Mouse (Mus musculus) kidney, adult 18-20 months (tissue): Measurements from ENCODE around the gene Snrpd2.
"Not testable (repeated sequence)": the region's sequence is repeated elsewhere in the genome, so short reads cannot be mapped to it uniquely, and the experiment has no call there.

Source experiments
- DNase-seq: peaks from one replicate; pipeline ENCODE4 v3.0.0; 2021

The Snrpd2 gene

GRCm38 (mm10) chr7:19151121-19151520 is 1.6 kb downstream of the Snrpd2 start:
- DNase-seq = not testable (repeated sequence)

- no peak for DNase-seq
Observed at GRCm38 (mm10) chr7:19154796-19155195, 5.3 kb downstream of the Snrpd2 start.

GRCm38 (mm10) chr7:19155825-19156475 is 6.4 kb downstream of the Snrpd2 start:
- DNase-seq = no peak

GRCm38 (mm10) chr7:19157160-19157800 is 7.8 kb downstream of the Snrpd2 start:
- peak; percentile 93 for DNase-seq

- DNase-seq = no peak
Observed at GRCm38 (mm10) chr7:19158601-19159000, 9.1 kb downstream of the Snrpd2 start.

- no peak for DNase-seq
Observed at GRCm38 (mm10) chr7:19159411-19159810, 9.9 kb downstream of the Snrpd2 start.

GRCm38 (mm10) chr7:19160115-19160514 is 10.6 kb downstream of the Snrpd2 start:
- peak; percentile 19 for DNase-seq

- no peak for DNase-seq
Observed at GRCm38 (mm10) chr7:19162928-19163327, 13.4 kb downstream of the Snrpd2 start.

GRCm38 (mm10) chr7:19163752-19164151 is 14.2 kb downstream of the Snrpd2 start:
- DNase-seq = no peak

GRCm38 (mm10) chr7:19164189-19164588 is 14.7 kb downstream of the Snrpd2 start:
- peak; percentile 33 for DNase-seq

- DNase-seq = no peak
Observed at GRCm38 (mm10) chr7:19164978-19165377, 15.5 kb downstream of the Snrpd2 start.

- DNase-seq = no peak
Observed at GRCm38 (mm10) chr7:19165656-19166423, 16.3 kb downstream of the Snrpd2 start, which contains the start of gene Gipr. Gene Gipr (minus strand): TSS chr7:19166127.

- DNase-seq = no peak
Observed at GRCm38 (mm10) chr7:19166990-19167389, 17.5 kb downstream of the Snrpd2 start.

GRCm38 (mm10) chr7:19169506-19169905 is 20.0 kb downstream of the Snrpd2 start:
- DNase-seq = no peak

- DNase-seq = no peak
Observed at GRCm38 (mm10) chr7:19170142-19170541, 20.6 kb downstream of the Snrpd2 start.

GRCm38 (mm10) chr7:19171831-19172230 is 22.3 kb downstream of the Snrpd2 start:
- no peak for DNase-seq

GRCm38 (mm10) chr7:19172874-19173273 is 23.4 kb downstream of the Snrpd2 start:
- peak; percentile 78 for DNase-seq

GRCm38 (mm10) chr7:19175708-19176515 is 26.4 kb downstream of the Snrpd2 start, which contains the start of gene Eml2:
Gene Eml2 (plus strand): TSS chr7:19176421.
- no peak for DNase-seq

- no peak for DNase-seq
Observed at GRCm38 (mm10) chr7:19176516-19176947, 27.0 kb downstream of the Snrpd2 start.

- no peak for DNase-seq
Observed at GRCm38 (mm10) chr7:19177216-19177615, 27.7 kb downstream of the Snrpd2 start.

- DNase-seq = no peak
Observed at GRCm38 (mm10) chr7:19178035-19178434, 28.5 kb downstream of the Snrpd2 start.

GRCm38 (mm10) chr7:19178443-19179092 is 29.0 kb downstream of the Snrpd2 start:
- DNase-seq = peak; percentile 83
